Mouse (Mus musculus) CH12F3 (cell line): ENCODE data around the gene Galk1.

Experiments
- in situ Hi-C: fragments of 300-500 bp; cut with MboI; formaldehyde crosslinking; loops from 2 replicates; pipeline ENCODE4 v1.14.3; 2020; ENCODE audit warnings: low sequenced_read_pairs

The Galk1 gene

DNA sequence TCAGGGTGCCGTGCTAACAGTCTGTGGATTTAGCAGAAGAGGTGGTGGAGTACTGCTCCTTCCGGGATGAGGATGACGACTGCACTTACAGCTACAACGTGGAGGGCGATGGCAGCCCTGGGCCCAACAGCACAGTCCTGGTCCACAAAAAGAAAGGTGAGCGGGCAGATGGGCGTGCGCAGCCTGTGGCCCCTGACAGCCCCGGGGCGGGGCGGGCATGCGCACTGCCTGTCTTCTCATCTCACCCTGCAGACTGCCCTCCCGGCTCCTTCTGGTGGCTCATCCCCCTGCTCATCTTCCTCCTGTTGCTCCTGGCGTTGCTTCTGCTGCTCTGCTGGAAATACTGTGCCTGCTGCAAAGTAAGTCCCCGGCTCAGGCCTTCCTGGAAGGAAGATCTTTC, 22.8 kb downstream of the Galk1 start:
- in situ Hi-C loops: loop anchor here (10.0 kb wide), 1 partner anchor 45 kb away; no protein-coding TSS in a partner anchor

DNA sequence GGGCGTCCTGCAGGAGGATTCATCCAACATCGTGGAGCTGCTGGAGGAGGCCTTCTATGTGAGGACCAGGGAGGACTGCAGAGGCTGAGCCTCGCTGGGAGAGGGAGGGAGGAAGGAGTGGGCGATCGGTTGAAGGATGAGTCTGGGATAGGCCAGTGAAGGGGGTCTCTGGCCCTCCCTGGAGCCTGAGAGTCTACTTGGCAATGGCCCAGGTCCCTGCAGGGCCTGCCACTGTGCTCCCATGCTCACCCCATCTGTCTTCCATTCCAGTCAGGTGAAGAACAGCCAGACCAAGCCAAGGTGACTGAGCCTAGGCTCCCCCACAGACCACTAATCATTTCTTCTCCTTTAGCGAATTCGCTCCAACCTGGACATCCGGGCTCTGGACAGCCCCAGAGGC, 29.2 kb downstream of the Galk1 start:
- in situ Hi-C loops: no loop called here

GRCm38 (mm10) chr11:115982472-115982871, 30.0 kb downstream of the Galk1 start:
- in situ Hi-C loops: no loop called here

- in situ Hi-C loops: no loop called here
These were observed 37.0 kb downstream of the Galk1 start for GRCm38 (mm10) chr11:115975544-115975943.

DNA sequence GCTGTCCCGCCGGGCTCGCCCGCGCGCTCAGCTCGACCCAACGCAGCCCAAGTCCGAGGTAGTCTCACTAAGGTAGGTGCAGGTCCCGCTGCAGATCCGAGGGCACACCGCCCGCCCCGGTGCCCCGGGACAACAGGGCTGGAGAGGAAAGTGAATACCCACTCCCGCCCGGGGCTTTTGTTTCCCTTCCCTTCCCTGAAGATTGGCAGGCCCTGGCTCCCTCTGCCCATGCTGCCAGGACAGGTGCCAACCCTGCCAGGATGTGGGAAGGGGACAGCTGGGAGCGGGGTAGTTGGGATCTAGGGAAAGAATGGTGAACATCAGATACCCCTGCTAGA, 37.5 kb downstream of the Galk1 start:
- in situ Hi-C loops: no loop called here

DNA sequence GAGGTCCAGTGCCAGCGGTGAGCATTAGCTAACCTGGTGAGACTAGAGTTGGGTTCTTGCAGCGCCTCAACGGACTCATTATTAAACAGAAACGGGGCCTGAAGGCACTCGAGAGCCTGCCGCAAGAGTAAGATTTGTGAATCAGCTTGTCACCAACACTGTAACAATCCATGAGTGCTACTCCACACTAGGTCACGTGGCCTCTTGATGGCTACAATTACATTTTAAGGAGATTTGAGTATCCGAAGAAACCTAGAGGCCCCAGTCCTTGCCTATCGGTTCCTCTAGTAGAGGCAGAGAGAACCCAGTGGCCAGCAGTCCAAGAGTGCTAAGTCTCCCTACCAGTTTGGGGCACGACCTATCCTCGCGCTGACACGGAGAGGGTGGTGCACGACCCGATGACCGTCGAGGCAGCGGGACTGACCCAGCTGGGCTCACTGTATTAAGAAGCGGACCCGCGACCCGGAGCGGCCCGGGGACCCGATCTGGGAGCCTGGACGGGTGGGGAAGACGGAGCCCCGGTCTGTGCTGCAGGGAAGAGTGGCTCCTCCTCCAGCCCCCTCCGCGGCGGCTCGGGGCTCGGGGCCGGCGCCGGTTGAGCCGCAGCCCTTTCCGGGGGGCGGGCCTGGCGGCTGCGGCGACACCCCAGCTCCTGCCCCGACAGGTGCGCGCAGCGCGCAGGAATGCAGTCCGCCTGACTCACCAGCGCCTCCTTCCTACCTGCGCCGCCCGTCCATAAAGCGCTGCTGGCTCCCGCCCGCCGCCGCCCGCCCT, 38.0 kb downstream of the Galk1 start, which contains the start of gene Itgb4:
Gene Itgb4, plus strand, starts transcription at position 401 of the 774 bp plus-strand sequence.
- in situ Hi-C loops: no loop called here

DNA sequence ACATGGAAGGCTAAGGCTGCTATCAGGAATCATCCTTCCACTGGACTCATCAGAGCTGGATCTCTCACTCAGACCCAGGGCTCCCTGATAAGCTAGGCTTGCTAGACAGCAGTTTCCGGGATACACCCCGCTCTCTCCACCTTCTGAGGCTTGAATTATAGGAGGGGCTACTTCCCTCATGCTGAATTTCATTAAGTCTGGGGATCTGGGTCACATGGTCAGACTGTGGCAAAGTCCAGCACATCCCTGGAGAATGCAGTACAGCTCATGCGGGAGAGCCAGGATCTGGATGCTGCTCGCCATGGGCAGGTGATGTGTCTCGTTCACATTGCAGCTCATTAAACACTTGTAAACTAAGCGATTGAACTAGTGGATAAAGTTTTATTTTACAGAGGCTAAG, 41.5 kb downstream of the Galk1 start:
- in situ Hi-C loops: no loop called here

DNA sequence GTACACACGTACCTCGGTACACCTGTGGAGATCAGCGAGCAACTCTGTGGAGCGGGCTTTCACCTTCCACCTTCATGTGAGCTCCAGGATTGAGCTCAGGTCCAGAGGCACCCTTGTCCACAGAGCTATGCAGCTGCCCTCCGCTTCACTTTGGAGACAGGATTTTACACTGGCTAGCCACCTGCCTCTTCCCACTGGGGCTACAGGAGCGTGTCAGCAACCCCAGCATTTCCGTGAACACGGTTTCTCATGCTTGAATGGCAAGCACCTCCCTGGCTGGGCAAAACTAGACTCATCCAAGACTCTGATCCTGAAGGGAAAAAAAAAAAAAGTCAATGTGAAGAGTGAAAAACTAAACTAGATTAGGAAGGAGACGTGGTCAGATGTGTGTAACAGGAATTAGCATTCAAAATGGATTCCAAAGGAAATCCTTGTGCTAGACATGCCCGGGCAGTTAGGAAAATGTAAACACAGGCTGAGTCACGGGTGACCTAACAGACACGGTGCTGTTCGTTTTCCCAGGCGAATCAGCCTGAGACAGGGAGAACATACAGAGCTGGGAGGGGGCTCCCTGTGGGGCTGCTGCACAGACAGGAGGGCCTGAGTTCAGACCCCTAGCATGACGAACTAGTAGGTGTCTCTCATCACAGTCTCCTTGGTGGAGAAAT, 42.4 kb downstream of the Galk1 start:
- in situ Hi-C loops: no loop called here

DNA sequence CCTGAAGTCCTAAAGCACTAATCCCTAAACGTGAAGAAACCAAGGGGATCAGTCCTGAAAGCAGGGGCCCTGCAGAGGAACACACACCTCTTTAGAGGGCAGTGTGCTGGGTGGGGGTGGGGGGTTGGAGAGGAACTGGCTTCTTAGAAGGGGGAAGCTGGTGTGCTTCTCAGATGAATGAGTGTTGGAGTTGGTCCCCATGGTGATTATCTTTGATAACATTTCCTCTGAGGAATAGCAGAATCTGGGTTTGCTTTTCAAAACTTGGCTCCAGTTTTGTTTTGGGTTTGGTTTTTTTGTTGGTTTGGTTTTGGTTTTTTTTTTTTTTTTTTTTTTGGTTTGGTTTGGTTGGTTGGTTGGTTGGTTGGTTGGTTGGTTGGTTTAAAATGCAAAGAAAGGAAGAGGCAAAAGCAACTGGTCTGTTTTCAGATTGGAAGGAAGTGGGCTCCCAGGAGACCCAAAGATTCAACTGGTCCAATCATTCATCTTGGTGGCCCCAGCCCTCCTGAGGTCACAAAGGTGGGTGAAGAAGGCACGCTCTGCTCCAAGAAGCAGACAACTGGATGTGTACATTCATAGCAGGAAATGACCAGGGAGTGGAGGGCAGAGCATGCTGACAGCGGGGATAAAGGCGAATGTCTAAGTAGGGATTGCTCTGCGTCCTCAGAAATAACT, 43.7 kb downstream of the Galk1 start:
- in situ Hi-C loops: no loop called here

GRCm38 (mm10) chr11:115964977-115965604, 47.4 kb downstream of the Galk1 start:
- in situ Hi-C loops: no loop called here

DNA sequence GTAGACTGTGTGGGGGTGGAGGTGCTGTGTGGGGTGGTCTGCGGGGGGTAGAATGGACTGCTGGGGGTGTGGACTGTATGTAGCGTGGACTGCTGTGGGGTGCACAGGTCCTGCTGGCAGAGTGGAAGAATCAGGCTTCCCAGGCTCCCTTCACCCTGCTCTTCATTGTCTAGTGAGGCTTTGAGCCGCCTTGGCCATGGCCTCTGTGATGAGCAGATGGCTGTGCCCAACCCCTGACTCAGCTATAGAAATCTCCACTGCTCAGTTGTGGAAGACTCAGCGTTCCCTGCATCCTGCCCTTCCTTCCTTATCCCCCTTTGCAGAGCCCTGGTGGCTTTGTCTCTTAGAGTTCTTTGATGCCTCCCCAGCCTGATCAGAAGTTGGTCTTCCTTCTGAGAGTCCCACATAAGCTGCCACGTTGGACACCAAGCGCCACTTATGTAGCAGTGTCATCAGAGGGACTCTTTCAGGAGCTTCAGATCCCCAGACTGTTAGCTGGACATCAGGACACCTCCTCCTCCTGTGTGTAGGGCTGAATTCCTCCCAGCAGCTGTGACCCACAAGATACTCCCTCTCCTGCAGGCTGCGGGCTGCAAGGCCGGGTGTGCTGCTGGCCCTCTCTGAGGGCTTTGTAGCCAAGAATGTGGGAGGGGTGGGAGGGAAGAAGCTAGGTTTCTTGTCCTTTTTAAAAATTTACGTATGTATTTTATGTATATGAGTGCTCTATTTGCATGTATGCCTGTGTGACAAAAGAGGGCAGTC, 49.7 kb downstream of the Galk1 start:
- in situ Hi-C loops: no loop called here

DNA sequence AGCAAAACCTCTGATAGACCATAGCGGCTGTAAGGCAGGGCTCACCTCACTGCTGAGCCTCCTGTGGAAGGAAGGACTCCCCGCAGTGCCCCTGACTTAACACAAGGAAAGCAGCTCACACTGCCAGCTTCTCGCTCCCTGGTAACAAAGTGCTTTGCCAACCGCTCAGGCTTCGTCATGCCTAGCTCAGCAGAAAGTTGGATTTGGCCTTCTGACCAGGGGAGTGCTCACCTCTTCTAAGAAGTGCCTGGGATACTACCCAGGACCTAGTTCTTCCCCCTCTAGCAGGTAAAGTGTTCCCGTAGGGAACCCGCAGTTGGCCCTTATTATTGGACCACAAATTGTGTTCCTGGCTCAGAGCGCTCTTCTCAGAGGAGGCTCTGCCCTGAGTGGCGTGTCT, 53.5 kb downstream of the Galk1 start:
- in situ Hi-C loops: no loop called here
